Mouse (Mus musculus) CH12.LX (cell line): ENCODE results near the gene Emc8. TPM values are rescaled to one million over a fixed set of nuclear protein-coding genes. Genes with fewer than 3 reads are reported as not detected.

Experiments
- DNase-seq: peaks from one replicate; pipeline ENCODE4 v3.0.0-alpha.2; 2013; ENCODE audit errors: extremely low read depth
- H3K27ac ChIP-seq: 2 replicates; pipeline ENCODE4 v1.5.1; 2012; ENCODE audit warnings: low read depth, mild to moderate bottlenecking, control low read depth, moderate library complexity; ENCODE audit not compliant: insufficient read depth
- H3K27me3 ChIP-seq: replicated peaks from 2 replicates; pipeline ENCODE3; 2012; ENCODE audit warnings: inconsistent platforms
- H3K36me3 ChIP-seq, 2 experiments: replicated peaks in 1 of 2; 2 replicates each; pipeline versions ENCODE3 to v1.6.1; 2012; ENCODE audit warnings: inconsistent platforms in 1 of 2, low read length in 1 of 2, mild to moderate bottlenecking in 1 of 2, mixed read lengths in 1 of 2, moderate library complexity in 1 of 2; ENCODE audit not compliant: control insufficient read depth in 1 of 2, insufficient read depth in 1 of 2
- H3K4me1 ChIP-seq, 2 experiments: 2 replicates each; pipeline ENCODE4 v1.6.1; 2012; ENCODE audit warnings: inconsistent platforms in 1 of 2, moderate library complexity in 1 of 2; ENCODE audit not compliant: insufficient read depth in 2 of 2, control insufficient read depth in 1 of 2
- H3K4me2 ChIP-seq: 2 replicates; pipeline ENCODE4 v1.6.1; 2012; ENCODE audit warnings: low read depth, mild to moderate bottlenecking, control low read depth; ENCODE audit not compliant: poor library complexity, insufficient read depth, severe bottlenecking
- H3K4me3 ChIP-seq, 3 experiments: fragments of 150-350 bp in 1 of 3; sonication (generic) in 1 of 3; replicated peaks in 1 of 3; 2 replicates each; pipeline versions ENCODE3 to v1.5.1; 2011 to 2012; ENCODE audit warnings: low read depth in 2 of 3, low read length in 2 of 3, mild to moderate bottlenecking in 2 of 3, moderate library complexity in 2 of 3, control low read depth in 1 of 3, improper control_type of control experiment in 1 of 3, inconsistent platforms in 1 of 3, mixed read lengths in 1 of 3; ENCODE audit not compliant: poor library complexity in 1 of 3
- H3K79me2 ChIP-seq: replicated peaks from 2 replicates; pipeline ENCODE4 v1.6.1; 2012; ENCODE audit warnings: mild to moderate bottlenecking, moderate library complexity; ENCODE audit not compliant: control insufficient read depth, poor library complexity, insufficient read depth, severe bottlenecking; ENCODE audit errors: extremely low read depth
- H3K9ac ChIP-seq: 2 replicates; pipeline ENCODE4 v1.6.1; 2012; ENCODE audit warnings: low read depth, mild to moderate bottlenecking, control low read depth, moderate library complexity; ENCODE audit not compliant: insufficient read depth
- H3K9me3 ChIP-seq: replicated peaks from 2 replicates; pipeline ENCODE3; 2012; ENCODE audit warnings: low read length, inconsistent platforms, mixed read lengths
- BHLHE40 ChIP-seq: IDR thresholded peaks from 2 replicates; pipeline ENCODE4 v1.6.1; 2011; ENCODE audit warnings: mild to moderate bottlenecking, low read depth, low read length, improper control_type of control experiment
- CHD1 ChIP-seq: IDR thresholded peaks from 2 replicates; pipeline ENCODE4 v1.6.1; 2012; ENCODE audit warnings: low read depth, low read length, improper control_type of control experiment, inconsistent platforms
- CHD2 ChIP-seq: IDR thresholded peaks from 2 replicates; pipeline ENCODE4 v1.6.1; 2011; ENCODE audit warnings: low read length, improper control_type of control experiment
- CTCF ChIP-seq, 2 experiments: IDR thresholded peaks in 1 of 2; conservative IDR thresholded peaks in 1 of 2; 2 replicates each; pipeline ENCODE4 v1.5.1; 2011 to 2012; ENCODE audit warnings: low read depth in 2 of 2, low read length in 2 of 2, improper control_type of control experiment in 1 of 2, inconsistent platforms in 1 of 2, mild to moderate bottlenecking in 1 of 2, moderate library complexity in 1 of 2
- EP300 ChIP-seq: IDR thresholded peaks from 2 replicates; pipeline ENCODE4 v1.6.1; 2011; ENCODE audit warnings: low read length, improper control_type of control experiment
- GABPA ChIP-seq: IDR thresholded peaks from 2 replicates; pipeline ENCODE4 v1.6.1; 2012; ENCODE audit warnings: low read depth, low read length, improper control_type of control experiment, inconsistent platforms; ENCODE audit not compliant: insufficient replicate concordance
- HCFC1 ChIP-seq: IDR thresholded peaks from 2 replicates; pipeline ENCODE4 v1.6.1; 2012; ENCODE audit warnings: low read depth, mild to moderate bottlenecking, inconsistent platforms, low read length, improper control_type of control experiment
- JUN ChIP-seq: IDR thresholded peaks from 2 replicates; pipeline ENCODE4 v1.6.1; 2011; ENCODE audit warnings: low read depth, mild to moderate bottlenecking, low read length, improper control_type of control experiment, moderate library complexity; ENCODE audit not compliant: insufficient read depth
- KAT2A ChIP-seq: IDR thresholded peaks from 2 replicates; pipeline ENCODE4 v1.6.1; 2012; ENCODE audit warnings: low read length, improper control_type of control experiment, inconsistent platforms; ENCODE audit not compliant: insufficient replicate concordance
- MAFK ChIP-seq: IDR thresholded peaks from 2 replicates; pipeline ENCODE4 v1.6.1; 2011; ENCODE audit warnings: low read length, improper control_type of control experiment; ENCODE audit not compliant: insufficient replicate concordance
- MAX ChIP-seq: IDR thresholded peaks from 2 replicates; pipeline ENCODE4 v1.6.1; 2011; ENCODE audit warnings: low read length, improper control_type of control experiment
- MEF2A ChIP-seq: IDR thresholded peaks from 2 replicates; pipeline ENCODE4 v1.6.1; 2014; ENCODE audit warnings: low read depth, mild to moderate bottlenecking, inconsistent platforms, low read length, improper control_type of control experiment, borderline replicate concordance
- MXI1 ChIP-seq: IDR thresholded peaks from 2 replicates; pipeline ENCODE4 v1.6.1; 2011; ENCODE audit warnings: mild to moderate bottlenecking, low read depth, low read length, improper control_type of control experiment
- MYC ChIP-seq: IDR thresholded peaks from 2 replicates; pipeline ENCODE4 v1.6.1; 2011; ENCODE audit warnings: low read depth, mild to moderate bottlenecking, improper control_type of control experiment, low read length
- NELFE ChIP-seq: IDR thresholded peaks from 2 replicates; pipeline ENCODE4 v1.6.1; 2011; ENCODE audit warnings: low read depth, low read length, improper control_type of control experiment
- NRF1 ChIP-seq: IDR thresholded peaks from 2 replicates; pipeline ENCODE4 v1.6.1; 2014; ENCODE audit warnings: low read depth, mild to moderate bottlenecking, inconsistent platforms, low read length, improper control_type of control experiment, moderate library complexity
- PAX5 ChIP-seq: IDR thresholded peaks from 2 replicates; pipeline ENCODE4 v1.6.1; 2012; ENCODE audit warnings: low read length, inconsistent platforms, mixed read lengths
- POLR2A ChIP-seq: IDR thresholded peaks from 2 replicates; pipeline ENCODE4 v1.6.1; 2011; ENCODE audit warnings: low read depth, mild to moderate bottlenecking, improper control_type of control experiment, low read length
- POLR2AphosphoS2 ChIP-seq: IDR thresholded peaks from 2 replicates; pipeline ENCODE4 v1.6.1; 2011; ENCODE audit warnings: low read depth, low read length, improper control_type of control experiment
- RAD21 ChIP-seq: IDR thresholded peaks from 2 replicates; pipeline ENCODE4 v1.6.1; 2011; ENCODE audit warnings: low read depth, mild to moderate bottlenecking, low read length, improper control_type of control experiment, moderate library complexity
- RCOR1 ChIP-seq: conservative IDR thresholded peaks from 2 replicates; pipeline ENCODE4 v1.6.1; 2012; ENCODE audit warnings: low read depth, mild to moderate bottlenecking, inconsistent platforms, low read length, improper control_type of control experiment
- TBP ChIP-seq: conservative IDR thresholded peaks from 2 replicates; pipeline ENCODE4 v1.6.1; 2011; ENCODE audit warnings: low read depth, low read length, improper control_type of control experiment
- USF2 ChIP-seq: conservative IDR thresholded peaks from 2 replicates; pipeline ENCODE4 v1.6.1; 2011; ENCODE audit warnings: low read depth, low read length, improper control_type of control experiment
- dilution Hi-C: fragments of 300-500 bp; cut with MboI; formaldehyde crosslinking; loops from 2 replicates; pipeline ENCODE4 v1.14.3; 2020; ENCODE audit warnings: low sequenced_read_pairs; ENCODE audit not compliant: extremely low pct_unique_long_range_greater_than_20kb, extremely low pct_ligation_motif_present
- in situ Hi-C: fragments of 300-500 bp; cut with MboI; formaldehyde crosslinking; loops from 3 replicates; pipeline ENCODE4 v1.14.3; 2019; ENCODE audit warnings: low sequenced_read_pairs, low pct_ligation_motif_present, low pct_unique_long_range_greater_than_20kb, mixed read lengths
- polyA plus RNA-seq: library from polyadenylated mRNA; unstranded; fragments of >175 nt; gene quantifications from 2 replicates; pipeline ENCODE4 v1.2.1, GENCODE M21; 2012; ENCODE audit warnings: low read depth; ENCODE audit not compliant: insufficient read length
- total RNA-seq, 2 experiments: library from RNA; depleted of rRNA; stranded (reverse); fragments of 300-350 nt in 1 of 2; fragments of >200 nt in 1 of 2; gene quantifications; 2 replicates each; pipeline ENCODE4 v1.2.3; 2012 to 2014

Emc8 gene
- total and polyA plus RNA-seq, 3 experiments: 33.4 to 184 (median 113) TPM

DNA sequence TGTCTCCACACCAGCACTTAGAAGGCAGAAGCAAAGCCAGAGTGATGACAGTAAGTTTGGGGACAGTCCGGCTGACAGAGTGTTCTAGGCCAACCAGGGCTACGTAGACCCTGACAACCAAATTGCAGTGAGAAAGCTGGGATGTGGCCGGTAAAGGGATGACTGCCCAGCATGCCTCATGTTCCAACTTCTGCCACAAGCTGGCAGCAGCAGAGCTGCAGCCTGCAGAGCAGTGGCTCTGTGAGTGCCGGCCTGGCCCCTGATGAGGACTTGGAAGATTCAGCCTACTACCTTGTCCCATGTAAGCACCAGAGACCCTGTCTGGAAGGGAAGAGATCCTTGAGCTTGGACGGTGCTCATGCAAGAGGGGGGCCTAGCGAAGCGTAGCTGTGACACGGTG, 7.3 kb upstream of the Emc8 start:
- TF ChIP-seq MAFK: no peak
- TF ChIP-seq MAX: no peak
- TF ChIP-seq KAT2A: no peak
- no peak for TF ChIP-seq USF2
- TF ChIP-seq MXI1: no peak
- TF ChIP-seq MEF2A: no peak
- no peak for TF ChIP-seq RAD21
- TF ChIP-seq PAX5: no peak
- no peak for TF ChIP-seq BHLHE40
- no peak for TF ChIP-seq NELFE
- TF ChIP-seq POLR2A: no peak
- TF ChIP-seq CHD1: no peak
- TF ChIP-seq HCFC1: no peak
- TF ChIP-seq CHD2: no peak
- no peak for TF ChIP-seq RCOR1
- no peak for TF ChIP-seq CTCF (conservative IDR thresholded peaks at IDR 0.05 in 1 of 2, IDR thresholded peaks at IDR 0.05 in 1 of 2; ENCODE audit: low read depth in 2 of 2, low read length in 2 of 2)
- no peak for TF ChIP-seq POLR2AphosphoS2
- in situ Hi-C loops (loop anchor here (5.0 kb wide), 1 partner anchor 417 kb away; no protein-coding TSS in a partner anchor), dilution Hi-C loops (no loop called here)
- peaks cover 0 to 10% of the 10 kb centered on the region in 2 experiments; a peak in 2 of 4 replicates for H3K4me1 ChIP-seq
- H3K4me3 ChIP-seq: no peak overlapping the region
- peaks cover 36 to 47% of the 10 kb centered on the region in 2 experiments for H3K36me3 ChIP-seq
- no peaks in the 10 kb centered on the region for H3K27me3 ChIP-seq
- no peak overlapping the region for H3K4me2 ChIP-seq
- H3K79me2 ChIP-seq: no peaks in the 10 kb centered on the region; the same call in 1 of the 2 replicates
- H3K9ac ChIP-seq: no peak overlapping the region
- no peak for DNase-seq
- H3K27ac ChIP-seq: no peak overlapping the region
- no peaks in the 10 kb centered on the region for H3K9me3 ChIP-seq

GRCm38 (mm10) chr8:120673298-120673697, 4.9 kb upstream of the Emc8 start:
- no peak overlapping the region for H3K4me2 ChIP-seq
- H3K4me3 ChIP-seq: no peak overlapping the region
- H3K9me3 ChIP-seq: no peaks in the 10 kb centered on the region
- H3K27ac ChIP-seq: no peak overlapping the region
- in situ Hi-C loops (no loop called here), dilution Hi-C loops (no loop called here)
- H3K36me3 ChIP-seq: peaks cover 43 to 57% of the 10 kb centered on the region in 2 experiments
- TF ChIP-seq MAX (no peak), EP300 (no peak), TBP (no peak), GABPA (no peak), USF2 (no peak), NRF1 (no peak), MYC (no peak), POLR2AphosphoS2 (no peak), BHLHE40 (no peak), RCOR1 (no peak), JUN (no peak), NELFE (no peak)
- no peaks in the 10 kb centered on the region for H3K27me3 ChIP-seq
- H3K79me2 ChIP-seq: peaks cover 20% of the 10 kb centered on the region
- H3K4me1 ChIP-seq: peaks cover 0 to 19% of the 10 kb centered on the region in 2 experiments; a peak in 2 of 4 replicates
- no peak overlapping the region for H3K9ac ChIP-seq
- no peak for DNase-seq
